Mouse (Mus musculus) embryonic facial prominence, embryonic 10.5 days (tissue): ENCODE data around the gene Grik3. TPM values are rescaled to one million over a fixed set of nuclear protein-coding genes. Genes with fewer than 3 reads are reported as not detected.
A peak's percentile ranks its signal among the peaks of the same experiment; 100 is the strongest.

Experiments
- DNase-seq: peaks from one replicate; pipeline ENCODE4 v3.0.0-alpha.2; 2017; ENCODE audit warnings: low spot score
- H3K27ac ChIP-seq: fragments of 300-500 bp; sonication (generic); replicated peaks from 2 replicates; pipeline ENCODE4 v1.5.1; 2016; ENCODE audit warnings: mild to moderate bottlenecking
- H3K27me3 ChIP-seq: fragments of 300-500 bp; sonication (generic); replicated peaks from 2 replicates; pipeline ENCODE4 v1.6.1; 2016; ENCODE audit warnings: low read depth, mild to moderate bottlenecking; ENCODE audit not compliant: poor library complexity, severe bottlenecking
- H3K36me3 ChIP-seq: fragments of 300-500 bp; sonication (generic); replicated peaks from 2 replicates; pipeline ENCODE4 v1.6.1; 2016; ENCODE audit warnings: mild to moderate bottlenecking, moderate library complexity
- H3K4me1 ChIP-seq: fragments of 300-500 bp; sonication (generic); 2 replicates; pipeline ENCODE4 v1.6.1; 2016
- H3K4me3 ChIP-seq: fragments of 300-500 bp; sonication (generic); 2 replicates; pipeline ENCODE4 v1.5.1; 2016; ENCODE audit warnings: mild to moderate bottlenecking, moderate library complexity
- H3K9me3 ChIP-seq: fragments of 300-500 bp; sonication (generic); 2 replicates; pipeline ENCODE4 v1.6.1; 2016; ENCODE audit warnings: mild to moderate bottlenecking
- WGBS: fragments of 180-500 bp; shearing (Covaris S2); methylation state at CpG from one replicate; pipeline ENCODE4 v1.1.7; 2016; 5-methylcytosine and 5-hydroxymethylcytosine counted together
- polyA plus RNA-seq: library from polyadenylated mRNA; unstranded; fragments of >200 nt; fragmentation: Nextera tagmentation; extraction: Ambion mirVana; gene quantifications from 2 replicates; pipeline ENCODE4 v1.2.1, GENCODE M21; 2016

The Grik3 gene
- polyA plus RNA-seq = 0.16 and 0.36 TPM in 2 replicates

GRCm38 (mm10) chr4:125490661-125491504 lies at the start of gene Grik3:
TSS of gene Grik3 (plus strand) at chr4:125490700.
- WGBS = under 1% methylated on average over 77 of the region's 77 CpGs
- peak within 1 kb of the TSS; percentile 55 for H3K4me3 ChIP-seq
- H3K27me3 ChIP-seq = peaks cover 100% of the 10 kb centered on the region
- no peaks in the 10 kb centered on the region for H3K9me3 ChIP-seq
- H3K36me3 ChIP-seq = no peaks in the 10 kb centered on the region
- peak within 1 kb of the TSS; percentile 54 for H3K27ac ChIP-seq
- DNase-seq = peak; percentile 45
- H3K4me1 ChIP-seq = peaks cover 71% of the 10 kb centered on the region

- H3K4me1 ChIP-seq = peaks cover 35% of the 10 kb centered on the region
- H3K4me3 ChIP-seq = no peak overlapping the region
- no peak overlapping the region for H3K27ac ChIP-seq
- no peaks in the 10 kb centered on the region for H3K9me3 ChIP-seq
- H3K27me3 ChIP-seq = peaks cover 6% of the 10 kb centered on the region; the same call in 1 of the 2 replicates
- 87% methylated on average over 4 of the region's 4 CpGs for WGBS
- DNase-seq = no peak
- no peaks in the 10 kb centered on the region for H3K36me3 ChIP-seq
These were observed 48.7 kb upstream of the Grik3 start for GRCm38 (mm10) chr4:125441821-125442220.

GRCm38 (mm10) chr4:125444366-125444765 lies 46.1 kb upstream of the Grik3 start:
- no peaks in the 10 kb centered on the region for H3K36me3 ChIP-seq
- 90% methylated on average over 7 of the region's 7 CpGs for WGBS
- peaks cover 6% of the 10 kb centered on the region; the same call in 1 of the 2 replicates for H3K27me3 ChIP-seq
- H3K9me3 ChIP-seq = no peaks in the 10 kb centered on the region
- no peak overlapping the region for H3K4me3 ChIP-seq
- H3K27ac ChIP-seq = no peak overlapping the region
- peaks cover 30% of the 10 kb centered on the region for H3K4me1 ChIP-seq
- DNase-seq = no peak

DNA sequence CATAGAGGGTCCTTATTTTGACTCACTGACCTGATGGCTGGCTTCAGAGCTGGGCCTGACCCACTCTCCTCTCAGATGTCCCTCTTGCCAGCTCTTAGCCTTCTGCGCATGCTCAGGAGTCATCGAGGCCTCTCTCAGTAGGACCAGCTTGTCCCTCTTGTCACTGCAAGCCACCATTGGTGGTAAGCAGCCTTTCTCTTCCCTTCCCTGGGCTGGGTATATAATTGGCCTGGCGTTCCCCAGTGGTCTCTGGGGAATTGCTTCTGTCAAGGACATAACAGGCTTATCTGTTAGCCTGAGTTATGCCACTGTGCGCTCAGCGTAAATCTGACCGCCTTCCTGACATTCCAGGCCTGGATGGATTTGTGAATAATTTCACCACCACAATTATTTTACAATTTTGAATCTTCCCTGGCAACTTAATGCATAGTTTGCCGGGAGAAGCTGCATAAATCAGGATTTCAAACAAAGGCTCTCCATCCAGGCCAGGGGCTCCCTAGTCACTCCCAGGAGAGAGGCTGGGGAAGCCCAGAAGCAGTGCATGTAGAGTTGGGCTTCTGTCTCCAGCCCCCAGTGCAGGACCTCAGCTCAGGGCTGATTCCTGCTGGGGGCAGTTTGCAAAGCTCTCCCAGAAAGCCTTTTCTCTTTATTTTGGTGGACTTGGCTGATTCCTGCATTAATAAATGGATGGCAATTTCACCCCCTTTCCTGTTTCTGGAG lies 39.7 kb upstream of the Grik3 start:
- peaks cover 39% of the 10 kb centered on the region for H3K27me3 ChIP-seq
- H3K27ac ChIP-seq = no peak overlapping the region
- H3K9me3 ChIP-seq = no peaks in the 10 kb centered on the region
- 70% methylated on average over 7 of the region's 7 CpGs for WGBS
- DNase-seq = no peak
- H3K4me1 ChIP-seq = peaks cover 16% of the 10 kb centered on the region
- no peaks in the 10 kb centered on the region for H3K36me3 ChIP-seq
- H3K4me3 ChIP-seq = no peak overlapping the region

DNA sequence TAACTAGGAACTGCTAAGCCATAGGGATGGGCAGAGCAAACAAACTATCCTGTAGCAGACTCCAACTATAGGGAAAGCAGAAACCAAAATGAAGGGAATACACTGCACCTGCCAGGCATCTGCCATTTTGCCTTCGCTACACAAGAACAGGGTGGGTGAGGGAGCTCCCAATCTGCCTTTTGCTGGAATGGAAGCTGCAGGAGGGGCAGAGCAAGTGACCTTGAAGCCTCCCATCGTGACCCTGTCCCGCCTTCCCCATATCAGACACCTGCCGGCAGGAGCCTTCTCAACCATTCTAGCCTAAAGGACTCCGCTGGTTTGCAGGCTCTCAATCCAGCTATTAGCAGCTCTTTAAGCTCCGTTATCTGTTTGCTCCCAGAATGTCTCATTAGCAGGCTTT lies 38.7 kb upstream of the Grik3 start:
- Histone ChIP-seq H3K27ac (no peak overlapping the region), H3K36me3 (no peaks in the 10 kb centered on the region), H3K4me3 (no peak overlapping the region), H3K9me3 (no peaks in the 10 kb centered on the region), H3K4me1 (peaks cover 24% of the 10 kb centered on the region), H3K27me3 (peaks cover 49% of the 10 kb centered on the region)
- no peak for DNase-seq
- 47% methylated on average over 6 of the region's 6 CpGs for WGBS

GRCm38 (mm10) chr4:125456506-125456905 lies 34.0 kb upstream of the Grik3 start:
- WGBS = 53% methylated on average over 5 of the region's 5 CpGs
- Histone ChIP-seq H3K27ac (no peak overlapping the region), H3K27me3 (peaks cover 82% of the 10 kb centered on the region), H3K4me3 (no peak overlapping the region), H3K9me3 (no peaks in the 10 kb centered on the region), H3K4me1 (peaks cover 30% of the 10 kb centered on the region), H3K36me3 (no peaks in the 10 kb centered on the region)
- DNase-seq = no peak

GRCm38 (mm10) chr4:125457152-125458093 lies 33.1 kb upstream of the Grik3 start:
- Histone ChIP-seq H3K27ac (0 out of 2 replicates have a peak overlapping the region, but pooled peaks have one; percentile 14), H3K27me3 (peaks cover 73% of the 10 kb centered on the region), H3K9me3 (no peaks in the 10 kb centered on the region), H3K4me1 (peaks cover 24% of the 10 kb centered on the region), H3K36me3 (no peaks in the 10 kb centered on the region), H3K4me3 (no peak overlapping the region)
- WGBS = 26% methylated on average over 11 of the region's 11 CpGs
- DNase-seq = no peak

- WGBS = 78% methylated on average over 9 of the region's 9 CpGs
These were observed 30.7 kb upstream of the Grik3 start for GRCm38 (mm10) chr4:125459791-125460190.

DNA sequence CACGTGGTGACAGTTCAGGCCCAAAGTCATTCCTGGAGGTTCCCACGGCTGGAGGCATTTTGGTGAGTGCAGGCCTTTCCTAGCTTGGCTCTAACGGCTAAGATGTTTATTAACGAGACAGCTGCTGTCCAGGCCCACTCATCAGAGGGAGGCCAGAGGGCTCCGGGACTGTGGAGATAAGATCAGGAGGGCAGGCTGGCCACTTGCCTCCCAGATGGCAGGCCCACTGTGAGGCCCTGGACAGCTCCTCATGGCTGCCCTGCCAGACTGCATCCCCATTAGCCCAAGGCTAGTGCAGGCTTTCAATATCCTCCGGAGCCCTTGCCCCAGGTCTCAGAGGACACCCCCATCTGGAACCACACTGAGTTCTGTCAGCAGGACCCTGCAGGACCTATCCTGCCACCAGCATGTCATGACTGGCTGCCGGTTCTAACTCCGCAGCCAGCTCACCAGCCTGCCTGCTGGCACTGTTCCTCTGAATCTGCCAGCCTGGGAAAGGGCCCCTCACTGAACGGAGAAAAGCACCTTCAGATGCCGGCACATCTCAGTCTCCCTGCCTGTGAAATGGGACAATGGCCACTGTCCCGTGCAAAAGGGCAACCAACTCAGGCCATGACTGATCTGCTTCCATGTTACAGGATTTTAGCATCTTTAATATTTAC lies 20.7 kb upstream of the Grik3 start:
- Histone ChIP-seq H3K27me3 (no peaks in the 10 kb centered on the region; the same call in 1 of the 2 replicates), H3K27ac (no peak overlapping the region), H3K4me1 (peaks cover 8% of the 10 kb centered on the region), H3K36me3 (no peaks in the 10 kb centered on the region), H3K9me3 (no peaks in the 10 kb centered on the region), H3K4me3 (no peak overlapping the region)
- no peak for DNase-seq
- 42% methylated on average over 11 of the region's 11 CpGs for WGBS

More at GRCm38 (mm10) chr4:125459791-125460190, 30.7 kb upstream of the Grik3 start:
- Histone ChIP-seq H3K36me3 (no peaks in the 10 kb centered on the region), H3K27ac (no peak overlapping the region), H3K9me3 (no peaks in the 10 kb centered on the region), H3K4me1 (peaks cover 24% of the 10 kb centered on the region), H3K4me3 (no peak overlapping the region), H3K27me3 (peaks cover 51% of the 10 kb centered on the region)
- no peak for DNase-seq

DNA sequence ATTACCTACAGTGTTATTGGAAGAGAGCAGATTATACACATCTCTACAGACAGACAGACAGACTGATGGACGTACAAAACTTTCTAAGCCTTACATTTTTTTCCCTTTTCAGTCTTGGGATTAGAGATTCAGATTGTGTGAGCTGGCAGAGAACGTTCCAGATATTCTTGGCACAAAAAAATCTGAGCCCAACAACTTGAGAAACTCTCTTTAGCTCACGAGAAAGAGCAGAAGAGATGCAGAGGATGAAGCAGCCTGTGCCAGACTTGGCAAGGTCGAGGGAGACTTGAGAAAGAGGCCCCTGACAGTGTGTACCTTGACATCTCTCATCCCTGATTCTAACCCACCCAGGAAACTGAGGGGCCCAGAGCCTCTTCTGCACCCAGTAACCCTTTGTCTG lies 15.6 kb upstream of the Grik3 start:
- no peaks in the 10 kb centered on the region for H3K9me3 ChIP-seq
- no peak for DNase-seq
- H3K36me3 ChIP-seq = no peaks in the 10 kb centered on the region
- peaks cover 26% of the 10 kb centered on the region for H3K27me3 ChIP-seq
- no peak overlapping the region for H3K27ac ChIP-seq
- 72% methylated on average over 4 of the region's 4 CpGs for WGBS
- no peak overlapping the region for H3K4me3 ChIP-seq
- peaks cover 14% of the 10 kb centered on the region for H3K4me1 ChIP-seq

- no peaks in the 10 kb centered on the region for H3K36me3 ChIP-seq
- H3K4me3 ChIP-seq = no peak overlapping the region
- peaks cover 21% of the 10 kb centered on the region for H3K4me1 ChIP-seq
- H3K27me3 ChIP-seq = peaks cover 58% of the 10 kb centered on the region
- DNase-seq = no peak
- WGBS = 47% methylated on average over 12 of the region's 12 CpGs
- no peak overlapping the region for H3K27ac ChIP-seq
- H3K9me3 ChIP-seq = no peaks in the 10 kb centered on the region
These were observed 12.4 kb upstream of the Grik3 start for GRCm38 (mm10) chr4:125478071-125478470.
